Mouse (Mus musculus) erythroblast, embryonic 14.5 days (primary cell): ENCODE results near the gene Ccdc33.

Source experiments
- GATA1 ChIP-seq: IDR thresholded peaks from 2 replicates; pipeline ENCODE4 v1.6.1; 2012; ENCODE audit warnings: low read length, inconsistent platforms, mixed read lengths
- TAL1 ChIP-seq: IDR thresholded peaks from 3 replicates; pipeline ENCODE4 v1.6.1; 2012; ENCODE audit warnings: low read length, inconsistent platforms, mixed read lengths

DNA sequence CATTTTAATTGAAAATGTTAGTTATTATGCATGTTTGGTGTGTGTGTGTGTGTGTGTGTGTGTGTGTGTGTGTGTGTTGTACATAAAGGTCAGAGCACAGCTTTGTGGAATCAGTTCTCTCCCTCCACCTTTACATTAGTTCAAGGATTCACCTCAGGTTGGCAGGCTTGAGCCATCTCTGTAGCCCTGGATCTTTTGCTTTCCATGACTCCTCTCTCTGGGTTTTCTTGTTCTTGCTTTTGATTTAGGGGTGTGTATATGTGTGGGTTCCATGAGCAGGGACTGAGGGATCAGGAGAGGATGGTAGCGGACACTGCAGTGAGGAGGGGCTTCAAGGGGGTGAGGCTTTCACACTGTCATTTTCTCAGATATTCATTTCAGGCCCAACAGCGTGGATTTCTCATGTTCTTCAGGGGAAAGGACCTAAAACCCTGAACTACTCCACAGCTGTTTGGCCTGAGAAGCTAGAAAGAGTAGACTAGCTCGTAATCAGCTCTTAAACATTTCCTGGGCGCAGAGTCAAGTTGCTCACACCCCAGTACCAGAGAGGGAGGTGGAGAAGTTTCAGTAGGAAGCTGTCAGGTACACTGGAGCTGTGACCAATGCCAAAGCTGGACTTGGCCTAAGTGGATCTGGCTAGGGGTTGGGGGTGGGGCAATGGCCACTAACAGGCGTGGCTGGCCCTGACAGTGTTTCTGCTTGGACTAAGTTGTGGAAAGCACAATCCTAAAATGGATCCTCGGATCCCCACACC is 52.5 kb downstream of the Ccdc33 start:
- TF ChIP-seq GATA1 (no peak), TAL1 (no peak)
